Mouse (Mus musculus): ENCODE results near the gene Ap2a2. TPM values are rescaled to one million over a fixed set of nuclear protein-coding genes. Genes with fewer than 3 reads are reported as not detected.

Gene Ap2a2
- polyA plus RNA-seq, 1 experiment from 2014 or later: 67.6 TPM

- Histone ChIP-seq H3K4me3 (replicated peaks) (peak within 1 kb of the TSS; percentile 71), H3K9me3 (replicated peaks) (no peaks in the 10 kb centered on the region), H3K9ac (peak within 1 kb of the TSS; percentile 72), H3K27ac (replicated peaks) (peak within 1 kb of the TSS; percentile 83), H3K27me3 (no peaks in the 10 kb centered on the region), H3K4me2 (peak within 1 kb of the TSS; percentile 90), H3K36me3 (replicated peaks) (0 out of 2 replicates have a peak, but pooled peaks cover 3% of the 10 kb centered on the region), H3K4me1 (replicated peaks) (peaks cover 36% of the 10 kb centered on the region)
- peak; percentile 89 for ATAC-seq (ENCODE audit: insufficient read depth)
- 1% methylated on average over 46 of the region's 46 CpGs for whole genome bisulfite sequencing (ENCODE audit: insufficient replicate concordance)
Observed at GRCm38 (mm10) chr7:141539556-141540311, 22.2 kb upstream of the Ap2a2 start, which contains the start of gene Chid1. TSS of gene Chid1 (minus strand) at chr7:141539857.

DNA sequence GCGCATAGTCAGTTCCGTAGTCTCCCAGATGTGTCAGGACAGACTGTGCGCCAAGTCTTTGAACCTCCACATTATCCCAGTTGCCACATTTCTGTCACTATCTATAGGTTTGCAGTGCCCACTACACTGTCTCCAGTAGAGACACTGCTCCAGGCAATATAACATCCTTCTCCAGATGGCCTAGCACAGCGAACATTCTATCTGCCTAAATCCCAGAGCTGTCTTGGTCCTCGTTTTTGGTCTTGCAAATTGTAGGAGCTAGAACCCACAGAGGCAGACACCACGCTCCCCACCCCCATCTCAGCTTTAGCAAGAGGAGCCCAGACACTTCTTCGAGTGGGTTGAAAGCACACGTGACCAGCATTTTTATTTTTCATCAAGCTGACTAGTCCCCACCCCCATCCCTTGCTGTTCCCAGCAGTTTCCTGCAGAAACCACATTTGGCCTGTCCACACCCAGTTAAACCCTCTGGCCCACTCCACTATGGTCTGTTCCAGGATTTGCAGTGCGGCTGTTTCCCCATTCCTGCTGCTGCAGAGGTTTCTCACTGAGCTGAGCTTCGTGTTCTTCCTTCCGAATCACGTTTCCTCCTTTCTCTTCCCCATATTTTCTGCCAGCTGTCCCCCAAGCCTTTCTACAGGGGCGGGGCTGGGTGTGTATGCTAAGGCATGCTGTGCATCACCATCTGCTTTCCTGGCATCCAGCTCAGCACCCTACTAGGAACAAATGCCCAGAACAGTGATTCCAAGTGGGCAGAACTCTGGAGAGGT, 21.5 kb upstream of the Ap2a2 start:
- ATAC-seq (ENCODE audit: insufficient read depth): peak; percentile 43
- no peaks in the 10 kb centered on the region for H3K27me3 ChIP-seq
- WGBS (ENCODE audit: insufficient replicate concordance): 27% methylated on average over 13 of the region's 13 CpGs
- H3K4me1 ChIP-seq (replicated peaks): peaks cover 33% of the 10 kb centered on the region
- peak overlapping the region; percentile 83 for H3K27ac ChIP-seq (replicated peaks)
- 0 out of 2 replicates have a peak, but pooled peaks cover 3% of the 10 kb centered on the region for H3K36me3 ChIP-seq (replicated peaks)
- H3K9ac ChIP-seq: peak overlapping the region; percentile 58
- peak overlapping the region; percentile 71 for H3K4me3 ChIP-seq (replicated peaks)
- no peaks in the 10 kb centered on the region for H3K9me3 ChIP-seq (replicated peaks)
- H3K4me2 ChIP-seq: peak overlapping the region; percentile 90

DNA sequence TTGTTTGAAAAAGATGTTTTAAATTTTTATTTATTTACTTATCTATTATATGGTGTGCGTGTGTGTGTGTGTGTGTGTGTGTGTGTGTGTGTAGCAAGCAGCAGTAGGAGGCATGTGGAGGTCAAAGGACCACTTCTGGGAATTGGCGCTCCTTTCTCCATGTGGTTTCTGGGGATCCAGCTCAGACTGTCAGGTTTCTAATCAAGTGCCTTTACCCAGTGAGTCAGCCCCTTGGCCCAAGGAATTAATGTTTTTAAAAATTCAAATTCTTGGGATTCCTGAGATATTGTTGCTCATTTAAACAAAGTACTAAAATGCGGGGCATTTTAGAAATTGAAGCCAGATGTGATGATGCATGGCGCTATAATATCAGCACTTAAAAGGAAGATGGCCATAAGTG, 20.3 kb upstream of the Ap2a2 start:
- peaks cover 33% of the 10 kb centered on the region for H3K4me1 ChIP-seq (replicated peaks)
- 0 out of 2 replicates have a peak, but pooled peaks cover 3% of the 10 kb centered on the region for H3K36me3 ChIP-seq (replicated peaks)
- no peaks in the 10 kb centered on the region for H3K9me3 ChIP-seq (replicated peaks)
- no peak for ATAC-seq (ENCODE audit: insufficient read depth)
- no peak overlapping the region for H3K27ac ChIP-seq (replicated peaks)
- no peak overlapping the region for H3K9ac ChIP-seq
- 81% methylated on average over 4 of the region's 4 CpGs for WGBS (ENCODE audit: insufficient replicate concordance)
- no peak overlapping the region for H3K4me3 ChIP-seq (replicated peaks)
- H3K27me3 ChIP-seq: no peaks in the 10 kb centered on the region; the same call in 1 of the 2 replicates
- no peak overlapping the region for H3K4me2 ChIP-seq

DNA sequence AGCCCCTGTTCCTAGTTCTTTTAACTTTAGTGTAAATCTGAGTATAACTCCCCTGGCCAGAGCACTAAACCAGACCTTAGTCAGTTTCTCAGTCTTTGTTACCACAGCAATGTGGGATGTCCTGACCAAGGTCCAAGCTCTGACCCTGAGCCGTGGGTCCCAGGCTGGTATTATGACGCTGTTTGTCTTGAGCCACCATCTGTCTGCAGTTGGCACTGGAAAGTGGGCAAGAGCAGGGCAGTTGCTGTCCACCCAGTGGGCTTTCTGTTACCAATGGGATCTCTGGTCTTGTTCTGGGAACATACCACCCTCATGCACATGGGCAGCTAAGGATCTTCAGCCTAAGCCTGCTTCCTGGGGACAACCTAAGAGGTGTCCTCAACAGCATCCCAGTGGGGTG, 19.4 kb upstream of the Ap2a2 start:
- Histone ChIP-seq H3K4me1 (replicated peaks) (peaks cover 33% of the 10 kb centered on the region), H3K36me3 (replicated peaks) (0 out of 2 replicates have a peak, but pooled peaks cover 3% of the 10 kb centered on the region), H3K9me3 (replicated peaks) (no peaks in the 10 kb centered on the region), H3K27me3 (no peaks in the 10 kb centered on the region; the same call in 1 of the 2 replicates), H3K4me3 (replicated peaks) (no peak overlapping the region), H3K4me2 (no peak overlapping the region), H3K9ac (no peak overlapping the region), H3K27ac (replicated peaks) (no peak overlapping the region)
- no peak for ATAC-seq (ENCODE audit: insufficient read depth)
- 86% methylated on average over 2 of the region's 2 CpGs for WGBS (ENCODE audit: insufficient replicate concordance)

DNA sequence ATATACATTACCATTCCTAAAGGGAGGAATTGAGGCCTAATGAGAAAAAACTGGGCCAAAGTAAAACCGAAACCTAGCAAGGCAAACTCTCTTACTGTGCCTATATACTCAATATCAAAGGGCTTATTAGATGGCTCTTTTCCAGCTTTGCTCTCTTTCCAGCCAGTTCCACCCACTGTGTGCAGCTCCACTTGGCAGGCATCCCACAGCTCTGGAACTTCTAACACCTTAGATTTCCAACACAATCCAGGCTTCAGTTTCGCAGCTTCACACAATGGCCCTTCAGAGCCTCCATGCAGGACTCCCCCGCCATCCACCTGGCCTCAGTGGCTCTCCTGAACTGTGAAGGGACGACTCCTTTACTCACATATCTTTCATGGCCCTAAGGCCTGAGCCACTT, 17.3 kb upstream of the Ap2a2 start:
- H3K27ac ChIP-seq (replicated peaks): no peak overlapping the region
- H3K4me3 ChIP-seq (replicated peaks): no peak overlapping the region
- H3K9ac ChIP-seq: no peak overlapping the region
- ATAC-seq (ENCODE audit: insufficient read depth): no peak
- no peaks in the 10 kb centered on the region; the same call in 1 of the 2 replicates for H3K27me3 ChIP-seq
- H3K4me1 ChIP-seq (replicated peaks): peaks cover 22% of the 10 kb centered on the region
- no peaks in the 10 kb centered on the region for H3K9me3 ChIP-seq (replicated peaks)
- no peaks in the 10 kb centered on the region for H3K36me3 ChIP-seq (replicated peaks)
- 74% methylated on average over 4 of the region's 4 CpGs for WGBS (ENCODE audit: insufficient replicate concordance)
- H3K4me2 ChIP-seq: no peak overlapping the region

- H3K9me3 ChIP-seq (replicated peaks): no peaks in the 10 kb centered on the region
- 59% methylated on average over 3 of the region's 3 CpGs for WGBS (ENCODE audit: insufficient replicate concordance)
- no peaks in the 10 kb centered on the region for H3K36me3 ChIP-seq (replicated peaks)
- H3K4me2 ChIP-seq: no peak overlapping the region
- ATAC-seq (ENCODE audit: insufficient read depth): no peak
- H3K4me3 ChIP-seq (replicated peaks): no peak overlapping the region
- peaks cover 17% of the 10 kb centered on the region for H3K4me1 ChIP-seq (replicated peaks)
- peak overlapping the region; percentile 54; the same call in 1 of the 2 replicates for H3K27ac ChIP-seq (replicated peaks)
- no peak overlapping the region for H3K9ac ChIP-seq
- H3K27me3 ChIP-seq: no peaks in the 10 kb centered on the region; the same call in 1 of the 2 replicates
Observed at GRCm38 (mm10) chr7:141549432-141550061, 12.4 kb upstream of the Ap2a2 start.

GRCm38 (mm10) chr7:141550464-141550863, 11.5 kb upstream of the Ap2a2 start:
- no peak overlapping the region for H3K4me2 ChIP-seq
- 0 out of 2 replicates have a peak, but pooled peaks have one; percentile 18 for ATAC-seq (ENCODE audit: insufficient read depth)
- peaks cover 15% of the 10 kb centered on the region for H3K4me1 ChIP-seq (replicated peaks)
- H3K4me3 ChIP-seq (replicated peaks): no peak overlapping the region
- WGBS (ENCODE audit: insufficient replicate concordance): 58% methylated on average over 2 of the region's 2 CpGs
- no peaks in the 10 kb centered on the region; the same call in 1 of the 2 replicates for H3K27me3 ChIP-seq
- no peaks in the 10 kb centered on the region for H3K9me3 ChIP-seq (replicated peaks)
- H3K9ac ChIP-seq: no peak overlapping the region
- H3K36me3 ChIP-seq (replicated peaks): no peaks in the 10 kb centered on the region
- H3K27ac ChIP-seq (replicated peaks): peak overlapping the region; percentile 54; the same call in 1 of the 2 replicates

DNA sequence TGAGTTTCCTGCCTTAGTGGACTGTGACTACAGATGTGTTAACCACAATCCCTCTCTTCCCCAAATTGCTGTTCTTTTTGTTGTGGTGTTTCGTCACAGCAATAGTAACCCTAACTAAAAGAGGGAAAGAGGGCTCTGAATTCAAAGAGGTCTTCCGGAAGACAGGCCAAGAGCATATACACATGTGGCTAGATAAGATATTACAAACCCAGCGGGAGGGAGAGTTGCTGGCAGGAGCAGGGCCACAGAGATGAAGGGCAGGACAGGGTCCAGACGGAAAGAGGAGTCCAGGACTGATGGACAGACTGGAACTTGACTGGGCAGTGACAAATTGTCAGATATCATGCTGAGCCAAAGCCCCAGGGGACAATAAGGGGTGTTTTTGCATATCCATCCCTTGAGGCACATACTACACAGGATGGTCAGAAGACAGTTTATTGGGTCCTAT, 3.6 kb upstream of the Ap2a2 start:
- H3K27ac ChIP-seq (replicated peaks): peak overlapping the region; percentile 98
- H3K9me3 ChIP-seq (replicated peaks): no peaks in the 10 kb centered on the region
- H3K9ac ChIP-seq: peak overlapping the region; percentile 55
- H3K4me2 ChIP-seq: peak overlapping the region; percentile 92
- WGBS (ENCODE audit: insufficient replicate concordance): 15% methylated on average over 4 of the region's 4 CpGs
- H3K4me1 ChIP-seq (replicated peaks): peaks cover 67% of the 10 kb centered on the region
- no peaks in the 10 kb centered on the region for H3K36me3 ChIP-seq (replicated peaks)
- peak overlapping the region; percentile 28; the same call in 1 of the 2 replicates for H3K4me3 ChIP-seq (replicated peaks)
- peak; percentile 65 for ATAC-seq (ENCODE audit: insufficient read depth)
- H3K27me3 ChIP-seq: no peaks in the 10 kb centered on the region

- peak overlapping the region; percentile 92 for H3K4me2 ChIP-seq
- ATAC-seq (ENCODE audit: insufficient read depth): peak; percentile 70
- peaks cover 73% of the 10 kb centered on the region for H3K4me1 ChIP-seq (replicated peaks)
Observed at GRCm38 (mm10) chr7:141558946-141559345, 3.0 kb upstream of the Ap2a2 start.

GRCm38 (mm10) chr7:141559726-141560325, 2.1 kb upstream of the Ap2a2 start:
- Histone ChIP-seq H3K9ac (peak overlapping the region; percentile 12), H3K36me3 (replicated peaks) (peaks cover 5% of the 10 kb centered on the region), H3K4me1 (replicated peaks) (peaks cover 81% of the 10 kb centered on the region), H3K4me3 (replicated peaks) (no peak overlapping the region), H3K27ac (replicated peaks) (peak overlapping the region; percentile 98), H3K27me3 (no peaks in the 10 kb centered on the region), H3K4me2 (peak overlapping the region; percentile 92), H3K9me3 (replicated peaks) (no peaks in the 10 kb centered on the region)
- no peak for ATAC-seq (ENCODE audit: insufficient read depth)
- 28% methylated on average over 2 of the region's 2 CpGs for WGBS (ENCODE audit: insufficient replicate concordance)

More at GRCm38 (mm10) chr7:141558946-141559345, 3.0 kb upstream of the Ap2a2 start:
- H3K36me3 ChIP-seq (replicated peaks): no peaks in the 10 kb centered on the region
- peak overlapping the region; percentile 98 for H3K27ac ChIP-seq (replicated peaks)
- H3K27me3 ChIP-seq: no peaks in the 10 kb centered on the region
- H3K9ac ChIP-seq: peak overlapping the region; percentile 55
- no peaks in the 10 kb centered on the region for H3K9me3 ChIP-seq (replicated peaks)
- peak overlapping the region; percentile 28; the same call in 1 of the 2 replicates for H3K4me3 ChIP-seq (replicated peaks)

All from liver, embryonic 15.5 days (tissue).